Mouse (Mus musculus) liver, embryonic 15.5 days (tissue): ENCODE data around the gene Gm48551. TPM values are rescaled to one million over a fixed set of nuclear protein-coding genes. Genes with fewer than 3 reads are reported as not detected.

Experiments used
- ATAC-seq: fragments of 200-750 bp; cut with Nextera tagmentation; 2 replicates; pipeline ENCODE4 v1.8.0; 2017; ENCODE audit warnings: moderate number of reproducible peaks, mild to moderate bottlenecking, moderate library complexity; ENCODE audit not compliant: insufficient read depth
- H3K27ac ChIP-seq: fragments of 300-500 bp; sonication (generic); replicated peaks from 2 replicates; pipeline ENCODE4 v1.5.1; 2015; ENCODE audit warnings: mild to moderate bottlenecking, inconsistent platforms
- H3K27me3 ChIP-seq: fragments of 300-500 bp; sonication (generic); 2 replicates; pipeline ENCODE4 v1.6.1; 2015; ENCODE audit warnings: mild to moderate bottlenecking, inconsistent platforms
- H3K36me3 ChIP-seq: fragments of 300-500 bp; sonication (generic); replicated peaks from 2 replicates; pipeline ENCODE4 v1.6.1; 2015; ENCODE audit warnings: moderate library complexity, mild to moderate bottlenecking, inconsistent platforms
- H3K4me1 ChIP-seq: fragments of 300-500 bp; sonication (generic); replicated peaks from 2 replicates; pipeline ENCODE4 v1.6.1; 2015; ENCODE audit warnings: inconsistent platforms
- H3K4me2 ChIP-seq: fragments of 300-500 bp; sonication (generic); 2 replicates; pipeline ENCODE4 v1.6.1; 2015; ENCODE audit warnings: moderate library complexity, mild to moderate bottlenecking, inconsistent platforms
- H3K4me3 ChIP-seq: fragments of 300-500 bp; sonication (generic); replicated peaks from 2 replicates; pipeline ENCODE4 v1.5.1; 2015; ENCODE audit warnings: mild to moderate bottlenecking, inconsistent platforms
- H3K9ac ChIP-seq: fragments of 300-500 bp; sonication (generic); 2 replicates; pipeline ENCODE4 v1.6.1; 2015; ENCODE audit warnings: moderate library complexity, mild to moderate bottlenecking, inconsistent platforms
- H3K9me3 ChIP-seq: fragments of 300-500 bp; sonication (generic); replicated peaks from 2 replicates; pipeline ENCODE4 v1.6.1; 2016; ENCODE audit warnings: inconsistent platforms
- WGBS: fragments of 180-500 bp; shearing (Covaris S2); methylation state at CpG from one replicate; pipeline ENCODE4 v1.1.7; 2015; ENCODE audit warnings: mixed read lengths; ENCODE audit not compliant: insufficient replicate concordance; 5-methylcytosine and 5-hydroxymethylcytosine counted together
- polyA plus RNA-seq: library from polyadenylated mRNA; unstranded; fragments of >200 nt; fragmentation: Nextera tagmentation; extraction: Ambion mirVana; gene quantifications from 2 replicates; pipeline ENCODE4 v1.2.1, GENCODE M21; 2015

Gm48551 gene
- polyA plus RNA-seq, 1 experiment from 2014 or later = 0.88 TPM

DNA sequence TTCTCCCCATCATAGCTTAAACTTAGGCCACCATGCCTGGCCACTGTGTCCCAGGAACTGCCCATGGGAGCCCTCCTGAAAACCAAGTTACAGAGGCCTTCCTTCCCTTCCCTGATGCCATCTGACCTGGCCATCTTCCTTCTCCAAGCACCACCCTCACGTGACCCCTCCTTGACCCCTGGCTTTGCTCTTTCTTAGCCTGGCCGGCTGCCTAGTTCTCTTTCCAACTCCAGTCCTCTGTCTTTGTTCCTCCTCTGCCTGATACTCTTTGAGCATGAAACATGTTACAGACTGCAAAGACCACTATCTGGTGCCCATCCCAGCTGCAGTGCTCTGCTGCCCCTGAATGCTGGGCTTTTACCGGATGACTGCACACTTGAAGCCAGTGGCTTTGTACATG is 5.1 kb downstream of the Gm48551 start:
- H3K9ac ChIP-seq = no peak overlapping the region
- WGBS = 65% methylated on average over 3 of the region's 3 CpGs

DNA sequence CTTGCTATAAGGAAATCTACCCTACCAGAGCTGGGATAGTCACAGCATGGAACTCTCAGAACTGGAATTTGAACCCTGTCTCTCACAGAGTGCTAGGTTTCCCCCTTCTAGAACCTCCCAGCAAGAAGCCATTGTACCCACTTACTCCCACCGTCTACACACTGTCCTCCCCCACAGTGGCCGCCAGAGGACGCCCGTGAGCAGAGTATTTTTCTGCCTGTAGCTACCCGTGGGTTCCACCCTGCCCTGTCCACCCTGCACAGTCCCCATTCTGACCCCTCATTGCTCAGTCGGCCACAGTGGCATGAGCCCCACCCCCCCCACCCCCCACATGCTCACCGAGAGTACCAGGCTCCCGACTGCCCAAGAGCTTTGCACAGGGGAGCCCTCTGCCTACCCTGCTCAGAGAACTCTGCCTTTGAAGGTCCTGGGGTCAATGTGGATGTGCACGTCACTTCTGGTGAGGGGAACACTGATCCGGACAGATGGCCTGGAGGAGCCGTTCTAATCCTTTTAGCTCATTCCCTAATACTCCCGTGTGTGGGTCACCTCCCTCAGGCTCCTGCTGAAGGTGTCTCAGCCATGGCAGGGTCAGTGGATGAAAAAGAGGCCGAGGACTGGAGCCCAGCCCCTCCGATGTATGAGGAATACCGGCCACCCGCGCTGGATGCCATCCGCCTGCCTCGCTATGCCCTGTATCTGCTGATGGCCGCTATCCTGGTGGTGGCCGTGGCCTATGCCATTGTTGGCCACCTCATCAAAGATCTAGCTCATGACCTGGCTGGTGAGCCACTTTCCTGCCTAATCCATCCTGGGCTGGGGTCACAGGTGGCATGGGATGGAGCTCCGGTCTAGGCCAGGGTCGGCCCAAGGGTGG is 5.8 kb downstream of the Gm48551 start:
- no peak for ATAC-seq
- Histone ChIP-seq H3K27me3 (no peaks in the 10 kb centered on the region; the same call in 1 of the 2 replicates), H3K4me3 (no peak overlapping the region), H3K36me3 (peaks cover 29% of the 10 kb centered on the region), H3K27ac (peak overlapping the region; percentile 61), H3K4me2 (no peak overlapping the region), H3K9ac (no peak overlapping the region), H3K9me3 (no peaks in the 10 kb centered on the region), H3K4me1 (peaks cover 66% of the 10 kb centered on the region)
- 53% methylated on average over 23 of the region's 23 CpGs for WGBS

More for the DNA sequence above, 5.1 kb downstream of the Gm48551 start:
- no peak overlapping the region for H3K4me3 ChIP-seq
- peak overlapping the region; percentile 61 for H3K27ac ChIP-seq
- no peak for ATAC-seq
- no peaks in the 10 kb centered on the region; the same call in 1 of the 2 replicates for H3K27me3 ChIP-seq
- H3K9me3 ChIP-seq = no peaks in the 10 kb centered on the region
- H3K36me3 ChIP-seq = peaks cover 29% of the 10 kb centered on the region
- peaks cover 72% of the 10 kb centered on the region for H3K4me1 ChIP-seq
- H3K4me2 ChIP-seq = no peak overlapping the region

DNA sequence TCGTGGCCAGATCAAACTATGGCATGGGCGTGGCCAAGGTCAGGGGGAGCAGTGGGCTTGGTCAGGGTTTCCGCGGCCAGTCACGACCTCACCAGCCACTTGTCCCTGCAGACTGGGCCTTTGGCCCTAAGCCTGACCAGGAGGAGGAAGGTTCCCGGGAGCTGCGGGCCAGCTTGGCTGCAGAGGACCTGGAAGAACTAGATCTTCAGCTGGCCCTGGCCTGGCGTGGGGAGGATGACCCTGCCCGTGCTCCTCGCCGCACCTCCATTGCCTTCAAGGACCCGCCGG is 6.4 kb downstream of the Gm48551 start:
- WGBS = 81% methylated on average over 13 of the region's 13 CpGs
- no peak overlapping the region for H3K27ac ChIP-seq
- no peak overlapping the region for H3K9ac ChIP-seq
- no peak for ATAC-seq
- H3K27me3 ChIP-seq = no peaks in the 10 kb centered on the region; the same call in 1 of the 2 replicates
- H3K36me3 ChIP-seq = peaks cover 29% of the 10 kb centered on the region
- H3K4me2 ChIP-seq = no peak overlapping the region
- no peak overlapping the region for H3K4me3 ChIP-seq
- peaks cover 60% of the 10 kb centered on the region for H3K4me1 ChIP-seq
- no peaks in the 10 kb centered on the region for H3K9me3 ChIP-seq

DNA sequence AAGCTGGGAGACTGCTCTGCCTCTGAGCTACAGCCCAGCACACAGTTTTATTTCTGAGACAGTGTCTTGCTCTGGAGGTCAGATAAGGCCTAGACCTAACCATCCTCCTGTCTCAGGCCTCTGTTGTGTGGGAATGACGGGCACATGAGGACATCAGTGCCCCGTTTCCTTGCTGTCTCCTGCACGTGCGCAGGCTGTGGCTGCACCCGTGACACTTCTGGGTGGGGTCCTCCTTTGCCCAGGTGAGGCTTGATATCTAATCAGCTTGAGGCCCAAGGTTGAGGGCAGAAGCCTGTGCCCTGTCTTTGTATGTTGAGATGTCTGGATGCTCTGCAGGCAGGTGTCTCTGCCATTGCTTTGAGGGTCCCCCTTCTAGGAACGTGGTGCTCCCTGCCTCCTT is 8.0 kb downstream of the Gm48551 start:
- Histone ChIP-seq H3K4me2 (no peak overlapping the region), H3K9ac (no peak overlapping the region), H3K27me3 (no peaks in the 10 kb centered on the region; the same call in 1 of the 2 replicates), H3K36me3 (peaks cover 14% of the 10 kb centered on the region), H3K27ac (no peak overlapping the region), H3K4me1 (peaks cover 49% of the 10 kb centered on the region), H3K9me3 (no peaks in the 10 kb centered on the region), H3K4me3 (no peak overlapping the region)
- WGBS = 58% methylated on average over 6 of the region's 6 CpGs
- ATAC-seq = no peak

DNA sequence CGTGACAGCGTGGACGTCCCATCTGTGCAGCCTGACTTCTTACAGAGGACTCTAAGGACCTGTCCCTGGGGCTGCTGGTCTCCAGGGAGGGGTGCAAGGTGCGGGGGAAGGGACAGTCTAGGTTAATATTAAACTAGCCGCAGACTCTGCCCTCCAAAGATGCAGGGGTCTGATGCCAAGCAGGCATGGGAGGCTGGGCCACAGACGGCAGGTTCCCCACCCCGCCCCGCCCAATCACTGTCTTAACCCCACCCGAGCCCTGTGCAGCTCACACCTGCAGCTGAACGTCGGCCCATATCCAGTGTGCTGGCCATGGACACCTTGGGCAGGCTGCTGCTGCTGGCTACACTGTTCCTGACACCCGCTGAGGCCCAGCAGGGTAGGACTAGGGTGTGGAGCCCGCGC is 8.5 kb downstream of the Gm48551 start, which contains the start of gene Smim24:
TSS of gene Smim24 (plus strand) at position 271 of the 405 bp plus-strand sequence.
- Histone ChIP-seq H3K27me3 (no peaks in the 10 kb centered on the region; the same call in 1 of the 2 replicates), H3K4me3 (peak within 1 kb of the TSS; percentile 34), H3K9me3 (no peaks in the 10 kb centered on the region), H3K9ac (peak within 1 kb of the TSS; percentile 11; the same call in 1 of the 2 replicates), H3K27ac (peak within 1 kb of the TSS; percentile 19; the same call in 1 of the 2 replicates), H3K36me3 (peaks cover 9% of the 10 kb centered on the region), H3K4me2 (peak within 1 kb of the TSS; percentile 63), H3K4me1 (peaks cover 49% of the 10 kb centered on the region)
- ATAC-seq = no peak
- WGBS = 41% methylated on average over 14 of the region's 14 CpGs

- no peaks in the 10 kb centered on the region; the same call in 1 of the 2 replicates for H3K27me3 ChIP-seq
- peak overlapping the region; percentile 11; the same call in 1 of the 2 replicates for H3K9ac ChIP-seq
- 7% methylated on average over 19 of the region's 19 CpGs for WGBS
- peak overlapping the region; percentile 63 for H3K4me2 ChIP-seq
- no peak for ATAC-seq
- peak overlapping the region; percentile 19; the same call in 1 of the 2 replicates for H3K27ac ChIP-seq
- peaks cover under 1% of the 10 kb centered on the region for H3K36me3 ChIP-seq
- H3K9me3 ChIP-seq = no peaks in the 10 kb centered on the region
- H3K4me3 ChIP-seq = peak overlapping the region; percentile 34
- peaks cover 42% of the 10 kb centered on the region for H3K4me1 ChIP-seq
These were observed 9.3 kb downstream of the Gm48551 start for GRCm38 (mm10) chr10:81393456-81394063.

DNA sequence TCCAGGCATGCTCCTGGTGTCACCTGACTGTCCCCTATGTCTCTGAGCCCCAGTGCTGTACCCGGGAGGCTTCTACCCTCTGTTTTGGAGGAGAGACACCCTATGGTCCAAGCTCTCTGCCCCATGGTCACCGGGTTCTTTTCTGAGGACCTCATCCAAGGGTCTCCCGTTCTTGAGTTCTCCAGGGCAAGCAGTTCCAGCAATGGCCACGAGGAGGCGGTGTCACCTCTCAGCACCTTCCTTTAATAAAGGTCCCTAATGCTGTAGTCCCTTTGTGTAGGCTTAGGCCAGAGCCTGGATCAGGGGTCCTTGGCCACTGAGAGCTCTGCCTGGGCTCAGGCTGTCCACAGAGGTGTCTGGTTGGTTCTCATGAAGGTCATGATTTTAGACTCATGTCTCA is 10.9 kb downstream of the Gm48551 start:
- peaks cover 9% of the 10 kb centered on the region for H3K36me3 ChIP-seq
- H3K4me2 ChIP-seq = no peak overlapping the region
- no peak overlapping the region for H3K9ac ChIP-seq
- H3K9me3 ChIP-seq = no peaks in the 10 kb centered on the region
- peaks cover 26% of the 10 kb centered on the region for H3K4me1 ChIP-seq
- no peak for ATAC-seq
- H3K4me3 ChIP-seq = no peak overlapping the region
- H3K27me3 ChIP-seq = no peaks in the 10 kb centered on the region; the same call in 1 of the 2 replicates
- H3K27ac ChIP-seq = no peak overlapping the region
- WGBS = 11% methylated on average over 5 of the region's 5 CpGs

- Histone ChIP-seq H3K4me3 (no peak overlapping the region), H3K9me3 (no peaks in the 10 kb centered on the region), H3K4me2 (no peak overlapping the region), H3K9ac (no peak overlapping the region), H3K4me1 (peaks cover 23% of the 10 kb centered on the region), H3K36me3 (peaks cover 17% of the 10 kb centered on the region), H3K27ac (no peak overlapping the region), H3K27me3 (peaks cover 3% of the 10 kb centered on the region; the same call in 1 of the 2 replicates)
- no peak for ATAC-seq
- WGBS = 67% methylated on average over 4 of the region's 4 CpGs
These were observed 11.6 kb downstream of the Gm48551 start for GRCm38 (mm10) chr10:81395865-81396264.

DNA sequence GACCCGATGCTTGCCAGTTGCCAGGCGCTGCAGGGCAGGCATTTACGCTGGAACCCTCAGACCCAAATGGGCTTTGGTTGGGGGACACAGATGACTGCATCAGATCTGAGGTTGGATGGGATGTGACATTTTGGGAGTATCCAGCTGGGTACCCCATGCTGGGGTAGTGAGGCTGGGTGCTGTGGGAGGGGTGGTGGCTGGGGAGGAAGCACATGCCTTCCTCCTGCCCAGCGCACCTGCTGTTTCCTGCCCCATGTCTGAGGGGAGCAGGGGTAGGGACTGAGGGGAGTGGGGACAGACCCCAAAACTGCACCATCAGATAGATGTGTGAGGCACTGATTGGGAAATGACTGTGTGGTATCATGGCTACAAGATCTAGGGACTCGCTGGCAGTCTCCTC is 12.5 kb downstream of the Gm48551 start:
- Histone ChIP-seq H3K4me1 (peaks cover 32% of the 10 kb centered on the region), H3K27ac (no peak overlapping the region), H3K9ac (no peak overlapping the region), H3K36me3 (peaks cover 17% of the 10 kb centered on the region), H3K27me3 (peaks cover 3% of the 10 kb centered on the region; the same call in 1 of the 2 replicates), H3K4me3 (no peak overlapping the region), H3K4me2 (no peak overlapping the region), H3K9me3 (no peaks in the 10 kb centered on the region)
- WGBS = 81% methylated on average over 5 of the region's 5 CpGs
- ATAC-seq = no peak

GRCm38 (mm10) chr10:81399296-81399695 is 15.0 kb downstream of the Gm48551 start:
- peaks cover 21% of the 10 kb centered on the region for H3K27me3 ChIP-seq
- no peaks in the 10 kb centered on the region for H3K9me3 ChIP-seq
- no peak overlapping the region for H3K4me3 ChIP-seq
- WGBS = 76% methylated on average over 5 of the region's 5 CpGs
- no peak overlapping the region for H3K9ac ChIP-seq
- H3K4me1 ChIP-seq = peaks cover 32% of the 10 kb centered on the region
- no peak for ATAC-seq
- H3K4me2 ChIP-seq = no peak overlapping the region
- H3K27ac ChIP-seq = no peak overlapping the region
- H3K36me3 ChIP-seq = peaks cover 17% of the 10 kb centered on the region

DNA sequence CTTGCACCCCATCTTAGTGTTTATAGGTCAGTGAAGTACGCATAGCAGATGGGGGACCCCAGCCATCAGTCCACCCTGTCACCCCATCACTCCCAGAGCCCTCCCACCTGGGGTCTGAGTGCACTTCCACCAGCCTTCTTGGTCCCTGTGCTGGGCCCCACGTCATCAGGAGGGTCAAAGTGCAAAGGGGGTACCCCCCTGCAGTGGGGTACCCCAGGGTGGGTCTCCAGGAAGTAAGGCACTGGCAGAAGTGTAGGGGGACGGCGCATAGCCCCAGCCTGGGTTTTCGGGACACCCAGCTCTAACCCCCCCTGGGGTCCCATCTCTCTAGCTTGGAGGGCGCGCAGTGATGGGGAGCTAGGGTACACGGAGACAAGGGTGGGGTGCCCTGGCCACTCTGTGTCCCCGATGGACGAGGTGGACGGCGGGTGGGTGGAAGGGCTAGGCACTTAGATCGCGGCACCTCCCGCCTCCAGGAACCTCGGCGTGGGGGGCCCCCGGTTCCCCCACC is 15.6 kb downstream of the Gm48551 start:
- no peak overlapping the region for H3K4me2 ChIP-seq
- 78% methylated on average over 18 of the region's 18 CpGs for WGBS
- no peak overlapping the region for H3K9ac ChIP-seq

More for the DNA sequence above, 15.6 kb downstream of the Gm48551 start:
- Histone ChIP-seq H3K9me3 (no peaks in the 10 kb centered on the region), H3K4me3 (no peak overlapping the region), H3K27ac (no peak overlapping the region), H3K4me1 (peaks cover 37% of the 10 kb centered on the region), H3K27me3 (peaks cover 26% of the 10 kb centered on the region), H3K36me3 (peaks cover 17% of the 10 kb centered on the region)
- no peak for ATAC-seq
